Mouse (Mus musculus): ENCODE results near the gene Spo11.

- TF ChIP-seq ETS1 (conservative IDR thresholded peaks at IDR 0.05; ENCODE audit: low read depth, low read length): no peak
- TF ChIP-seq UBTF (IDR thresholded peaks at IDR 0.05; ENCODE audit: low read depth, low read length): no peak
- TF ChIP-seq ZMIZ1 (IDR thresholded peaks at IDR 0.05; ENCODE audit: low read depth, low read length): no peak
- TF ChIP-seq EP300 (IDR thresholded peaks at IDR 0.05; ENCODE audit: low read length): no peak
- TF ChIP-seq ELF1 (IDR thresholded peaks at IDR 0.05; ENCODE audit: low read depth, low read length): no peak
- TF ChIP-seq CTCF (conservative IDR thresholded peaks at IDR 0.05 in 1 of 2, IDR thresholded peaks at IDR 0.05 in 1 of 2; ENCODE audit: low read depth in 2 of 2, low read length in 2 of 2): no peak
- TF ChIP-seq ZKSCAN1 (IDR thresholded peaks at IDR 0.05; ENCODE audit: borderline replicate concordance, low read depth, low read length): no peak
- TF ChIP-seq USF1 (IDR thresholded peaks at IDR 0.05; ENCODE audit: low read depth, low read length): no peak
Measured at GRCm38 (mm10) chr2:172936844-172937243, 40.7 kb upstream of the Spo11 start.

Data from CH12.LX (cell line).